Mouse (Mus musculus): ENCODE results near the gene Klhdc8b. TPM values are rescaled to one million over a fixed set of nuclear protein-coding genes. Genes with fewer than 3 reads are reported as not detected.

Klhdc8b gene
- polyA plus RNA-seq, 1 experiment from 2014 or later: 49.8 TPM

- WGBS: 78% methylated on average over 4 of the region's 4 CpGs
- Histone ChIP-seq H3K27ac (ENCODE audit: low read depth, low read length) (no peak overlapping the region), H3K4me3 (ENCODE audit: low read depth, low read length) (no peak overlapping the region), H3K36me3 (ENCODE audit: control insufficient read depth, insufficient read depth, low read length) (no peaks in the 10 kb centered on the region; the same call in 1 of the 2 replicates), H3K4me2 (ENCODE audit: low read depth, low read length) (no peak overlapping the region), H3K27me3 (ENCODE audit: control insufficient read depth, insufficient read depth, low read length) (no peaks in the 10 kb centered on the region), H3K4me1 (ENCODE audit: control insufficient read depth, insufficient read depth, low read length) (no peaks in the 10 kb centered on the region), H3K9ac (replicated peaks; ENCODE audit: low read depth, low read length) (no peak overlapping the region), H3K9me3 (ENCODE audit: control insufficient read depth, low read length) (no peaks in the 10 kb centered on the region)
- ATAC-seq (ENCODE audit: low read depth): no peak
These were observed 8.5 kb upstream of the Klhdc8b start for GRCm38 (mm10) chr9:108469845-108470244.

- Histone ChIP-seq H3K27me3 (ENCODE audit: control insufficient read depth, insufficient read depth, low read length) (no peaks in the 10 kb centered on the region), H3K4me1 (ENCODE audit: control insufficient read depth, insufficient read depth, low read length) (no peaks in the 10 kb centered on the region), H3K36me3 (ENCODE audit: control insufficient read depth, insufficient read depth, low read length) (no peaks in the 10 kb centered on the region; the same call in 1 of the 2 replicates), H3K4me3 (ENCODE audit: low read depth, low read length) (no peak overlapping the region), H3K4me2 (ENCODE audit: low read depth, low read length) (no peak overlapping the region), H3K9me3 (ENCODE audit: control insufficient read depth, low read length) (no peaks in the 10 kb centered on the region), H3K9ac (replicated peaks; ENCODE audit: low read depth, low read length) (no peak overlapping the region), H3K27ac (ENCODE audit: low read depth, low read length) (no peak overlapping the region)
- ATAC-seq (ENCODE audit: low read depth): no peak
- 84% methylated on average over 5 of the region's 5 CpGs for WGBS
These were observed 8.0 kb upstream of the Klhdc8b start for GRCm38 (mm10) chr9:108469430-108469829.

- Histone ChIP-seq H3K4me2 (ENCODE audit: low read depth, low read length) (no peak overlapping the region), H3K9ac (replicated peaks; ENCODE audit: low read depth, low read length) (no peak overlapping the region), H3K27ac (ENCODE audit: low read depth, low read length) (no peak overlapping the region), H3K36me3 (ENCODE audit: control insufficient read depth, insufficient read depth, low read length) (peaks cover 10% of the 10 kb centered on the region), H3K9me3 (ENCODE audit: control insufficient read depth, low read length) (no peaks in the 10 kb centered on the region), H3K27me3 (ENCODE audit: control insufficient read depth, insufficient read depth, low read length) (no peaks in the 10 kb centered on the region), H3K4me3 (ENCODE audit: low read depth, low read length) (no peak overlapping the region), H3K4me1 (ENCODE audit: control insufficient read depth, insufficient read depth, low read length) (peaks cover 8% of the 10 kb centered on the region)
- WGBS: 93% methylated on average over 2 of the region's 2 CpGs
- no peak for ATAC-seq (ENCODE audit: low read depth)
These were observed 4.8 kb upstream of the Klhdc8b start for GRCm38 (mm10) chr9:108466219-108466618.

- 97% methylated on average over 9 of the region's 9 CpGs for whole genome bisulfite sequencing
- peaks cover 10% of the 10 kb centered on the region for H3K36me3 ChIP-seq (ENCODE audit: control insufficient read depth, insufficient read depth, low read length)
These were observed 2.3 kb upstream of the Klhdc8b start for GRCm38 (mm10) chr9:108463713-108464112.

GRCm38 (mm10) chr9:108462192-108462591, 811 bp upstream of the Klhdc8b start:
- H3K9ac ChIP-seq (replicated peaks; ENCODE audit: low read depth, low read length): no peak overlapping the region
- H3K4me1 ChIP-seq (ENCODE audit: control insufficient read depth, insufficient read depth, low read length): peaks cover 10% of the 10 kb centered on the region
- no peak for ATAC-seq (ENCODE audit: low read depth)
- no peak overlapping the region for H3K27ac ChIP-seq (ENCODE audit: low read depth, low read length)
- peaks cover 10% of the 10 kb centered on the region for H3K36me3 ChIP-seq (ENCODE audit: control insufficient read depth, insufficient read depth, low read length)
- no peak overlapping the region for H3K4me2 ChIP-seq (ENCODE audit: low read depth, low read length)
- no peaks in the 10 kb centered on the region for H3K9me3 ChIP-seq (ENCODE audit: control insufficient read depth, low read length)
- no peaks in the 10 kb centered on the region for H3K27me3 ChIP-seq (ENCODE audit: control insufficient read depth, insufficient read depth, low read length)
- H3K4me3 ChIP-seq (ENCODE audit: low read depth, low read length): no peak overlapping the region
- 96% methylated on average over 10 of the region's 10 CpGs for WGBS

More at GRCm38 (mm10) chr9:108463713-108464112, 2.3 kb upstream of the Klhdc8b start:
- Histone ChIP-seq H3K4me1 (ENCODE audit: control insufficient read depth, insufficient read depth, low read length) (peaks cover 10% of the 10 kb centered on the region), H3K27ac (ENCODE audit: low read depth, low read length) (no peak overlapping the region), H3K27me3 (ENCODE audit: control insufficient read depth, insufficient read depth, low read length) (no peaks in the 10 kb centered on the region), H3K9me3 (ENCODE audit: control insufficient read depth, low read length) (no peaks in the 10 kb centered on the region), H3K9ac (replicated peaks; ENCODE audit: low read depth, low read length) (no peak overlapping the region), H3K4me2 (ENCODE audit: low read depth, low read length) (no peak overlapping the region), H3K4me3 (ENCODE audit: low read depth, low read length) (no peak overlapping the region)
- no peak for ATAC-seq (ENCODE audit: low read depth)

- Histone ChIP-seq H3K4me2 (ENCODE audit: low read depth, low read length) (peak overlapping the region; percentile 68), H3K27ac (ENCODE audit: low read depth, low read length) (no peak overlapping the region), H3K27me3 (ENCODE audit: control insufficient read depth, insufficient read depth, low read length) (no peaks in the 10 kb centered on the region), H3K36me3 (ENCODE audit: control insufficient read depth, insufficient read depth, low read length) (peaks cover 10% of the 10 kb centered on the region), H3K4me1 (ENCODE audit: control insufficient read depth, insufficient read depth, low read length) (peaks cover 10% of the 10 kb centered on the region), H3K9ac (replicated peaks; ENCODE audit: low read depth, low read length) (peak overlapping the region; percentile 72), H3K4me3 (ENCODE audit: low read depth, low read length) (peak overlapping the region; percentile 69), H3K9me3 (ENCODE audit: control insufficient read depth, low read length) (no peaks in the 10 kb centered on the region)
- no peak for ATAC-seq (ENCODE audit: low read depth)
- WGBS: 94% methylated on average over 5 of the region's 5 CpGs
These were observed 294 bp upstream of the Klhdc8b start for GRCm38 (mm10) chr9:108461675-108462074.

GRCm38 (mm10) chr9:108460319-108461178, 832 bp downstream of the Klhdc8b start, which contains the start of gene Ccdc71:
TSS of gene Ccdc71 (plus strand) at chr9:108460527.
- H3K27ac ChIP-seq (ENCODE audit: low read depth, low read length): peak within 1 kb of the TSS; percentile 73
- peaks cover 10% of the 10 kb centered on the region for H3K36me3 ChIP-seq (ENCODE audit: control insufficient read depth, insufficient read depth, low read length)
- H3K4me1 ChIP-seq (ENCODE audit: control insufficient read depth, insufficient read depth, low read length): peaks cover 10% of the 10 kb centered on the region
- peak; percentile 81 for ATAC-seq (ENCODE audit: low read depth)
- H3K9ac ChIP-seq (replicated peaks; ENCODE audit: low read depth, low read length): peak within 1 kb of the TSS; percentile 72
- WGBS: under 1% methylated on average over 42 of the region's 52 CpGs
- H3K4me3 ChIP-seq (ENCODE audit: low read depth, low read length): peak within 1 kb of the TSS; percentile 69
- H3K27me3 ChIP-seq (ENCODE audit: control insufficient read depth, insufficient read depth, low read length): no peaks in the 10 kb centered on the region
- H3K4me2 ChIP-seq (ENCODE audit: low read depth, low read length): peak within 1 kb of the TSS; percentile 68
- no peaks in the 10 kb centered on the region for H3K9me3 ChIP-seq (ENCODE audit: control insufficient read depth, low read length)

GRCm38 (mm10) chr9:108459939-108460318, 1.5 kb downstream of the Klhdc8b start:
- H3K9me3 ChIP-seq (ENCODE audit: control insufficient read depth, low read length): no peaks in the 10 kb centered on the region
- H3K27me3 ChIP-seq (ENCODE audit: control insufficient read depth, insufficient read depth, low read length): no peaks in the 10 kb centered on the region
- peak overlapping the region; percentile 69 for H3K4me3 ChIP-seq (ENCODE audit: low read depth, low read length)
- 0 out of 2 replicates have a peak, but pooled peaks have one; percentile 5 for ATAC-seq (ENCODE audit: low read depth)
- 95% methylated on average over 1 of the region's 1 CpGs for WGBS
- H3K4me1 ChIP-seq (ENCODE audit: control insufficient read depth, insufficient read depth, low read length): peaks cover 10% of the 10 kb centered on the region
- H3K27ac ChIP-seq (ENCODE audit: low read depth, low read length): peak overlapping the region; percentile 73
- peaks cover 10% of the 10 kb centered on the region for H3K36me3 ChIP-seq (ENCODE audit: control insufficient read depth, insufficient read depth, low read length)
- H3K9ac ChIP-seq (replicated peaks; ENCODE audit: low read depth, low read length): 0 out of 2 replicates have a peak overlapping the region, but pooled peaks have one; percentile 72
- H3K4me2 ChIP-seq (ENCODE audit: low read depth, low read length): peak overlapping the region; percentile 68

GRCm38 (mm10) chr9:108456953-108457352, 4.4 kb downstream of the Klhdc8b start:
- no peak overlapping the region for H3K9ac ChIP-seq (replicated peaks; ENCODE audit: low read depth, low read length)
- no peak overlapping the region for H3K4me2 ChIP-seq (ENCODE audit: low read depth, low read length)
- H3K27me3 ChIP-seq (ENCODE audit: control insufficient read depth, insufficient read depth, low read length): no peaks in the 10 kb centered on the region
- H3K9me3 ChIP-seq (ENCODE audit: control insufficient read depth, low read length): no peaks in the 10 kb centered on the region
- no peak for ATAC-seq (ENCODE audit: low read depth)
- no peak overlapping the region for H3K27ac ChIP-seq (ENCODE audit: low read depth, low read length)
- H3K4me1 ChIP-seq (ENCODE audit: control insufficient read depth, insufficient read depth, low read length): peaks cover 16% of the 10 kb centered on the region
- whole genome bisulfite sequencing: 85% methylated on average over 10 of the region's 10 CpGs
- no peaks in the 10 kb centered on the region for H3K36me3 ChIP-seq (ENCODE audit: control insufficient read depth, insufficient read depth, low read length)
- H3K4me3 ChIP-seq (ENCODE audit: low read depth, low read length): no peak overlapping the region

Data from neural tube, embryonic 14.5 days (tissue).